Mouse (Mus musculus) gastrocnemius, postnatal 10 days (tissue): ENCODE results near the gene Akap17b. TPM values are rescaled to one million over a fixed set of nuclear protein-coding genes. Genes with fewer than 3 reads are reported as not detected.
"Not testable (repeated sequence)": the region's sequence is repeated elsewhere in the genome, so short reads cannot be mapped to it uniquely, and the experiment has no call there.

Experiments used
- DNase-seq: peaks from one replicate; pipeline ENCODE4 v3.0.0; 2021; ENCODE audit warnings: mixed read lengths
- long read RNA-seq, 2 experiments: library from polyadenylated mRNA; stranded (forward); transcript quantifications; one replicate each; pipeline ENCODE4 v2.0.0; 2021
- total RNA-seq, 2 experiments: library from RNA; stranded (reverse); gene quantifications; 2 replicates each; pipeline ENCODE4 v1.2.3; 2021

The Akap17b gene
- total RNA-seq = 1 to 10 TPM; 1.7 to 1.8 TPM
- long read RNA-seq, experiment 1 = 0 reads
- long read RNA-seq, experiment 2, partial matches to known transcripts = 0 of 1 reads
- long read RNA-seq, experiment 2, other reads (novel, unspliced or antisense) = 1 of 1 reads

DNA sequence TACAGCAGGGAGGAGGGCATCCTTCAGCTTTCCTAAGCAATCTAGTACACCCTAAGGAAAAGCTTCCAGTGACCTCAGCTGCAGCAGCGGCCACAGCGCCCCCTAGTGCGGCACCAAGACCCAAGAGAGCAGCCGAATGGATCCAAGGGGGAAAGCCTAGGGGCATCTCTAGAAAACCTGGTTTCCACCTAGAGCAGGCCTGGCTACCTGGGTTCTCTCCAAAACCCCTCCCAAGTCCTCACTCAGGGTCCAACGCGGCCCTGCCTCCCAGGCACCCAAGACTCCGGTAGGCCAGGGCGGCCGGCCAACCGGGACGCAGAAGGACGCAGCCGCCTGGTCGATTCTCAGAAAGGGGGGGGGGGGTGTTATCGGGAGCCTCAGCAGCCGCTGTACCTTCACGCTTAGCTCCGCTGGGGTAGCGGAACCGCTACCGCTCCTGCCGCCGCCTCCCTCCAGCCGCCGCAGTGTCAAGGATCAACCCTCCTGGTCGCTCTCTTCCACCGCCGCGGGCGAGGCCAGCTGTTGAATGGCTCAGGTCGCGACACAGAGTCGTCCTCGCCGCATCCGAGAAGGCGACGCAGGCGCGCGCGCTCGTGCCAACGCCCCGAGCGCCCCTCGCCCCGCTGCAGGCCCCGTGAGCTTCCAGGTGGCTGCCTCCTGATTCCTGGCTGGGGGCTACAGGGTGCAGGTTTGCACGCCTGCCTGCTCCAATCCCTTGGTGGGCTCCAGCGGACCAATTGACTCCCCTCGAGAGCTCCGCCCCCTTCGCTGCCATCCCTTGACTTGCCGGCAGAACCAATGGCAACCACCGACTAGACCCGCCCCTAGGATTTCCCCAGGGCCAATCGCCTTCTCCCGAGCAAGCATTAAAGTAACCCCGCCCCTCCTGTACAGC is at the start of gene Akap17b:
TSS of gene Akap17b (minus strand) at position 739 of the 895 bp plus-strand sequence.
- peak; percentile 69 for DNase-seq

DNA sequence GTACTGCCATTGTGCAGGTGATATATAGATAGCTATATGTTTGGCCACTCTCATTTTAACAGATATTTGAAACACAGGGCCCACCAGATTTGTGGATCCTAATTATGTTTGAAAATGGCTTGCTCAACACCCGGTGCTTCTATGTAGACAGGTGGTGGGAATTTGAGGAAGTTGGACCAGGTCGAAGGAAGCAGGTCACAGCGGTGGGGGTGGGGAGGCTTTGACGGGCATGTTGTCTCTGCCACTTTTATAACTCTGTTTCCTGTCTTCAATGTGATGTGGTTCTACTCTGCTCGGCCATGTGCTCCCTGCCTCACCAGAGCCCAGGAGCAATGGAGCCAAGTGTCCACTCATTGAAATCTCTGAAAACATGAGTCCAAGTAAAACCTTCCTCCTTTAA is 46.2 kb upstream of the Akap17b start:
- DNase-seq = no peak

DNA sequence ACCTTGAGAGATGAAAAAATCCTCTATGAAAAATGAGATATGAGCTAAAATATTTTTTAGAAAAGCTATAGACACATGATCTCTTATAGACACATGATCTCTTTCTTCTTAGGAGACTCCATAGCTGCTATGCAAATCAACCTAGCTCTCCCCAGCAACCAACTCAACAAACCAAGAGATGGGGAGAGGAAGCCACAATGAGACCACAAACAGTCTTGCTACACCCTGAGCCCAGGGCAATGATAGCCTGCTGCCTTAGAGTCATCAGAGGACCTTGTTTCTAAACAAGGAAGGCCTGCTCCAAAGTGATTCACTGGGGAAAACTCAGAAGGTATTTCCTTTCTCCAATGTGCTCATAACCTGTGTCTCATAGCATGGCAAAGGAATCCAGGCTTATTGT is 44.5 kb upstream of the Akap17b start:
- no peak for DNase-seq

DNA sequence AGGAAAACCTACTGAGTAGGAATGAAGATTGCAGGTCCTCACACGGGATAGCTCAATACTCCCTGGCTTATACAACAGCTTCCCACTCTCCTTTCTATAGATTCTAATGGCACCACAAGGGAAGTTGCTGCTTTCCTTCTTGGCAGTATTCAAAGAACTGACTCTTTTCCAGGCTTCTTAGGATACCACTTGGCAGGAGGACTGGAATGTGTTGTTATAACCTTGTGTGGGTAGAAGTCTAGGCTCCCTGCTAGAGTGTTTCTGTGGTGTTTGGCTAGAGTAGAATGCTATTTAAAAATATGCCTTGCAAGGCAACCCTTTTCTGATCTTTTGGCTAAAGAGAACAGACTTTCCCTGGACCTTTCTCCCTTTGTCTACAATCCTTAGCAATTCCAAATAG is 31.6 kb upstream of the Akap17b start:
- no peak for DNase-seq

DNA sequence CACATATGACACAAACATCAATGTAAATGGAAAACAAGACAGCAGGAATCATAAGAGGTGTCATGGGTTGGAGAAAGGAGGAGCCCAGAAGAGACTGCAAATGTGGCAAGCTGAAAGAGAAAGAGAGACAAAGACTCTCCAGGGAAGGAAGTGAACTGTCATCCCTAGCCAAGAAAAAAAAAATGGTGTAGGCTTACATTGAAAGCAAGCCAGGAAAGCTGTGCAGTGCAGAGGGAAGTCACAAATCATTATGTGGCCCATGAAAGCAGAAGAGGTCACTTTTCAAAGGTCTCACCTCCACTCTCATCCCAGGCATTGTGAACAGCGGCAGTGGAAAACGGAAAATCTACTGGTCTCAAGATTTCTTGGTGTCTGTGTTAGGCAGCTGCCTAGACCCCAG is 27.5 kb upstream of the Akap17b start:
- no peak for DNase-seq

DNA sequence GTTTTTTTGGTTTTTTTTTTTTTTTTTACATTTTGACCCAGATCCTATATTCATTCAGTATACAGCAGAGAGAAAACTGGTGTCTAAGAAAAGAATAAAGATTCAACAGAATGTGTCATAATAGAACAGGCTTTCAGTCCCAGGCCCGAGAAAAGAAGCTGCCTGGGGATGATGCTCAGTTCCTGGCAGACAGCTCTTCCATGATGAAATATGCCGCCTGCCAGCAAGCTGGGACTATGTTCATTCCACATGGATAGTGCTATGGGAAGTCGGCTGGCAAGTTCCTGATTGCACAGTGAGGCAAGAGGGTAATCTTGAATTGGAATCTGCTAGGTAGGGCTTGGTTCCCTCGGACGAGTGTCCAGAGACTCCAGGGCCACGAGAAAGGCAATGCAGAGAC is 5.1 kb downstream of the Akap17b start:
- DNase-seq = no peak

DNA sequence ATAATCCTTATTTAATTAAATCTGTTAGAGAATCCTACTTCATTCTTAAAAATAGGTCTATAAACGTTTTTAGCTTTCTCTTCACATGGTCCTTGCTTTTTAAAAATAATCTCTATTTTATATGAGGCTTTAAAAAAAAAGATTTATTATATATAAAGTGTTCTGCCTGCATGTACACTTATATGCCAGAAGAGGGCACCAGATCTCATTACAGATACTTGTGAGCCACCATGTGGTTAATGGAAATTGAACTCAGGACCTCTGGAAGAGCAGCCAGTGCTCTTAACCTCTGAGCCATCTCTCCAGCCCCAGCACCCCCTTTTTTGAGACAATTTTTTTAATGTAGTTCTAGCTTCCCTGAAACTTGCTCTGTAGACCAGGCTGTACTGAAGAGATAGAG is 14.4 kb downstream of the Akap17b start:
- no peak for DNase-seq

DNA sequence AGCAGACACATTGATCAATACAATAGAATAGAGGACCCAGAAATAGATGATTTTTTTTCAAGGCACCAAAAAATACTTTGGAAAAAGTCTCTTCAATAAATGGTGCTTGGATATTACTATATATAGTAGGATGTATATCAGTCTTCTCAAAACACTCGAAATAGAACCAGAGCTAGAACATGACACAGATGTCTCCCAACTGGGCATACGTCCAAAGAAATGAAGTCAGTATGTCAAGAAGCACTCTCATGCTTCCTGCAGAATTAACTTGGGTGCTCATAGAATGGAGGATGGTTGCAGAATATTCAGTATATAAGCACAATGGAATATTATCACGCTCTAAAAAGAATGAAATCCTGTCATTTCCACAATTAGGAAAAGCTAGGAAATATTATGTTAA is 17.1 kb downstream of the Akap17b start:
- DNase-seq = no peak

DNA sequence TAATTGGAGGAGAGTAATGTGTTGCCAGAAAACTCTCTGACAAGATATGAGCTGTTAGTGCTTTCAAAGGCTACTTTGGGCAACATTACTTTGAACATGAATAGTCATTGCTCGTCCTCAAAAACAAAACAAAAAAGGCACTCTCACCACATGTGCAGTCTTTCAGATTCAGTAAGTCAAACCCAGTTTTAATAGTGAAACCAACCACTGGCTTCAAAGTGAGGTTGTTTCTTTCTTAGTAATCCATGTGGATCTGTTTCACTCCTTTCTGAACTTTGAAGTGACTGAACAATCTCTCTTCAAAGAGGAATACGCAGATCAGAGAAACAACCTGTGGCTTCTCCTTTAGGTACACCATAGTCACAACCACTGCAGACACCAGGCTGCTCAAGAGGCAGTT is 36.1 kb downstream of the Akap17b start:
- DNase-seq = no peak

DNA sequence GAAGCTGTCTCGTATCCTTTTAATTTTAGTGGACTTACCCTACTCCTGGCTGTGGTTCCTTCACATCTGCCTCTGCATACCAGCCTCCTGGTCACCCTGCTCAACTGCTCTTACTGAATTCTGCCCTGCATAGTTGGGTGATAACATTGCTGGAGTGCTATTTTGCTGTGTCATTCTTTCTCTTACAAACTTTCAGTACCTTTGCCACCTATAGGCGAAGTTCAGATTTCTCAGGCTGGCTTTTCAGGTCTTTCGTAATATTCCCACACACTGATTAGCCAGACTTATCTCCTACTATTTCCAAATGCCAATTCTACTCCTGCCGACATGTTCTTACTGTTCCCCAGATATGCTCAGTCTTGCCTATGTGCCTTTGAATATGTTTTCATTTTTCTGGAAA is 41.2 kb downstream of the Akap17b start:
- DNase-seq = no peak

DNA sequence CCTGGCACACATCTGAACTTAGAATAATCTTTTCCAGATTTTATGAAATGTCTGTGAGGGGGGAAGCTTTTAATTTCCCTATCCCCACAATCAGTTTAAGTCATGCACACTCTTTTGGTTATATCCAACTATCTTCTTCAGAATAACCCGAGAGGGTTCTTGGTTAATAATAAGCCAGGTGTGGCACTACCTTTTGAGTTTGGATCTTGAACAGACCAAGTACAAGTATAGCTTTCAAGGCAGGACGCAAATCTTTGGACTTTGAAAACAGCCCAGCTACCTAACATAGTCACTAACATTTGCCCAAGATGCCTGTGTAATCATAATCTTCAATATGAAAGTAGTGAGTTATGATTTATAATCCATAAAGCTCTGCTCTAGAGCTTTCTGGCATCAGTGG is 42.3 kb downstream of the Akap17b start:
- DNase-seq = no peak

DNA sequence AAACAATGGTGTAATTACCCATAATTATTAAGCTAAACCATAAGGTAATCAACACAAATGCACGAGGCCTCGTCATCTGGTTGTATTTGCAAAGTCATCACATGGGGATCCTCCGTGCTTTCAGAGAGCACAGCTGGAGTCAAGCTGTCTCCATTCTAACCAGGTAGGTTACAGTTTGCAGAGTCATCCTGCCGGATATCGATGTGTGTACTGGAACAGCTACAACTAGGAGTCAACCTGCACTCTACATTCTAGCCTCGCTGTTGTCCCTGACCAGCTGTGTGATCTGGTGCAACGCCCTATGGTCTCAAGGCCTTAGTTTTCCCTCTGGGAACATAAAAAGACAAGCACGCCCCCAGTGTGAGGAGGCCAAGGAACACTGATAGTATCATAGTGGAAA is 45.1 kb downstream of the Akap17b start:
- DNase-seq = no peak

DNA sequence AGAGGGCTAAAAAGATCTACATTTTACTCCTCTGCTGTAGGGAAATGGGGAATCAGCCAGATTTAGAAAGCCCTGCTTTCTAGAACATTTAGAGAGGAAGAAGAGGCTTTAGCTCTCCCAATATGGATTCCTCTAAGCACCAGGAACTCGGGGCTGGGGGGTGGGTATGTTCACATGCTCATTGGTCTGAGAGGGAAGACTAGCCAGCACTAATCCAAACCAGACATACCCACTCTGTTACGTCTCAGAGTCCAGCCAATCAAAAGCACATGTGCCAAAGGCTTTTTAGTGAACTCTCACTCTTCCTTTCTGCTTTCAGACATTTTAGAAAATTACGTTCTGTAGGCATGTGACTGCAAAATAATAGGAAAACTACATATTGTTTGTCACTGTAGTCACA is 45.5 kb downstream of the Akap17b start:
- DNase-seq = no peak

DNA sequence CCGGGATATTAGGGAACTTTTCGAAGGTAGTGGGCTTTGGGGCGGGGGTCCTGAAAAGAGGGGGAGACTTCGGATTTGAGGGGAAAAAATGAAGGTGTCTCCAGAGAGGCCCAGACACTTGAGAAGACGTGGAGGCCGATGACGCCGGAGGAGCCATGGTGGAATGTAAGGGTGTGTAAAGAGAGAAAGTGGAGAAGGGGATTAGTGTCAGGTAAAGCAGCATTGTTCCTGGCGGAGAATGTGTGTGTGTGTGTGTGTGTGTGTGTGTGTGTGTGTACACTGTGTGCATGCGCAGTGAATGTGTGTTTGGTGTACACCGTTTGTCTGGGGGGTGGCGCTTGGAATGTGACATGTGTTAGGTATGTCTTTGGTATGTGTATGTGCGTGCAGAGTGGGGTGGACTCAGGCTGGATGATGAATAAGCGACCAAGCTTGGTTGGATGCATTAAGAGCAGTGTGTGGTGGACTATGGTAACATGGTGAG is 46.3 kb downstream of the Akap17b start:
- DNase-seq = peak; percentile 4

DNA sequence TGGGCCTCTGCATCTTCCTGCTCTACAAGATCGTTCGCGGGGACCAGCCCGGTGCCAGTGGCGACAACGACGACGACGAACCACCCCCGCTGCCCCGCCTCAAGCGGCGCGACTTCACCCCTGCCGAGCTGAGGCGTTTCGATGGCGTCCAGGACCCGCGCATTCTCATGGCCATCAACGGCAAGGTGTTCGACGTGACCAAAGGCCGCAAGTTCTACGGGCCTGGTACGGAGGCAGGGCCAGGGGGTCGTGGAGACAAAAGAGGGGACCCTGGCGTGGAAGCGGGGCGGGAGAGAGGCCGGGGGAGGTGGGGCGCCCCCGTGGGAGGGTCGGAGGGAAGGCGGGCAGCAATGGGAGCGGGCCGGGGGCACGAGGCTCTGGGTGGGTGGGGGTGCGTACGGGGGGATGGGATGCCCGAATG is 46.8 kb downstream of the Akap17b start:
- DNase-seq = no peak

DNA sequence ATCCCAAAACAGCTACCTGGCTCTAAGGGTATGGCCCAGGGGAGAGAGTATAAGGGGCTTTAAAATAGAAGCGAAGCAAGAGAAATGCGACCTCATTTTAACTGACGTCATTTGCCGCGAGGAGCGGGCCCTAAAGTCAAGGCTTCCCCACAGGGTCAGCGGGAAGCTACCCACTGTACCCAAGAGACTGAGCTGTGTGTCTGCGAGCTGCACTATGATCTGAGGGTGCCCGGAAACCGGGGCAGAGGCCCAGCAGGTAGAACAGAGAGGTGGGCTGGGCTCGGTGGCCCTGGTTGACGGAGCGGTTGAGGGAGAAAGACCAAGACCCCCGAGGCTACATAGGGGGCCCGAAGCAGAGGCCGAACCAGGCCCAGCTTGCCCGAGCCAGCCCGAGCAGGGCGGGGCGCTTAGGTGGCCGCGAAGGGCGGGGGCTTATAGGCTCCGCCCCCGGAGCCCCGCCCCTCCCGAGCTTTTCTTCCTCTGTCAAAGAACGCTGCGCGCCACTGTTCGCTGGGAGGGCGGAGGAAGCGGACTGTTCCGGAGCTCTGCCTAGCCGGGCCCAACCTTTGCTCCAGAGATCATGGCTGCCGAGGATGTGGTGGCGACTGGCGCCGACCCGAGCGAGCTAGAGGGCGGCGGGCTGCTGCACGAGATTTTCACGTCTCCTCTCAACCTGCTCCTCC is 47.3 kb downstream of the Akap17b start, which contains the start of gene Pgrmc1:
TSS of gene Pgrmc1 (plus strand) at position 500 of the 683 bp plus-strand sequence.
- DNase-seq = peak; percentile 74

DNA sequence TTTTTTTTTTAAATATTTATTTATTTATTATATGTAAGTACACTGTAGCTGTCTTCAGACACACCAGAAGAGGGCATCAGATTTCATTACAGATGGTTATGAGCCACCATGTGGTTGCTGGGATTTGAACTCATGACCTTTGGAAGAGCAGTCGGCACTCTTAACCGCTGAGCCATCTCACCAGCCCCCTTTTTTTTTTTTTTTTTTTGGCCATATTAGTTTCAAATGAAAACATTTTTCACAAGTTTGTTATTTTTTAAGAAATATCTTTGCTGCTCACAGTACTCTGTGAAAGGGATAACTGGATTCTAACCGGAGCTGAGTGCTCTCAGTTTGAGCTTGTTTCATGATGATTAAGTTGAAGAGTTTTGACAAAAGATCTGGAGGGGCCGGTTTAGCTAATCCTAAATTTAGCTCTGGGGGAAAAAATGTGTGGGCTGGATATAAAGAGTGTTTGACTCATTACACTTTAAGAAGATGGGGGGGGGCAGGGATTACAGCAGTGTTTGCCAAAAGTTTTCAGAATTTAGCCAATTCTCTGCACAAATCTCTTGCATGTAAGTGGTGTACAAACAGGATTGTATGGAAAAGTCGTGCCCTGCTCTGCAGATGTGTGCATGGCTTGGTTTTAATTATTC is 48.6 kb downstream of the Akap17b start:
- not testable (repeated sequence) for DNase-seq

DNA sequence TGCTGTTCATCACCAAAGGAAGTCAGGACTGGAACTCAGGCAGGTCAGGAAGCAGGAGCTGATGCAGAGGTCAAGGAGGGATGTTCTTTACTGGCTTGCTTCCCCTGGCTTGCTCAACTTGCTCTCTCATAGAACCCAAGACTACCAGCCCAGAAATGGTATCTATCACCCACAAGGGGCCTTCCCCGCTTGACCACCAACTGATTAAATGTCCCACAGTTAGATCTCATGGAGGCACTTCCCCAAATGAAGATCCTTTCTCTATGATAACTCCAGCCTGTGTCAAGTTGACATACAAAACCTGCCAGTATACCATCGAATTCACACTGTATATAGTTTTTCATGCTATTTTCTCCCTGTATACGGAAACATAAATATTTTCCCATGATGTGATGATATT is 49.9 kb downstream of the Akap17b start:
- no peak for DNase-seq

DNA sequence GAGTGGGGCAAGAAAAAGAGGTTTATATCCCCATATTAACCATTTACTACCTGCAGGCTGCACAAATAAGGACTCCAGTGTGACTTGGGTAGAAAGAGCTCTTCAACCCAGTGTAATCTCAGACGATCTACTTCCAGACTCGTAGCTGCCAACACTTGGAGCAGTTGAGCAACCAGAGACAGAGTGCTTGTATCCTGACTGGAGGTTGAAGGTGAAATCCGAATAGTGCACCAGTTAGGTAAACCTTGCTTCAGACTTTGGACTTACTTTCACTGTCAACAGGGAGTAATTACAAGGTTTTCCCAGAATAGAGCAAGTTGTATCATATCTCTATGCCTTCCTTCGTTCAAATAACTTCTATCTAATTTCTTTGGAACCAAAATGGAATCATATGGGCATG is 53.7 kb downstream of the Akap17b start:
- no peak for DNase-seq

DNA sequence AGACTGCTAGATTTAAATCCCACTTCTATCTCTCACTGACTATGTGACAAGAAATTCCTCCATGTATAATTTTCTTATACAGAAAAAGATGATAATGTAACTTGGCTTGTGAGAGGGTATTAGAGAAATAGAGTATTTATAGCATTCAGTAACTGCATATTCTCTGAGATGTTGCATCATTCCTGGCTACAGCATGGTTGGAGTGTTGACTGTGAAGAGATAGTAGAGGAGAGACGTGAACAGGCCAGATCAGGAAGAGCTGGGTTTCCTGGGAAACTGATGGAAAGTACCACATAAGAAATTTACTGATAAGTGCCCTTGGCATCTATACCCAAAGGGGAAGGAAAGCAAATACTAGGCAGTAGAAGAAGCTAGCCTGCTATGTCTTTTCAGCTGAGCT is 54.1 kb downstream of the Akap17b start:
- no peak for DNase-seq

DNA sequence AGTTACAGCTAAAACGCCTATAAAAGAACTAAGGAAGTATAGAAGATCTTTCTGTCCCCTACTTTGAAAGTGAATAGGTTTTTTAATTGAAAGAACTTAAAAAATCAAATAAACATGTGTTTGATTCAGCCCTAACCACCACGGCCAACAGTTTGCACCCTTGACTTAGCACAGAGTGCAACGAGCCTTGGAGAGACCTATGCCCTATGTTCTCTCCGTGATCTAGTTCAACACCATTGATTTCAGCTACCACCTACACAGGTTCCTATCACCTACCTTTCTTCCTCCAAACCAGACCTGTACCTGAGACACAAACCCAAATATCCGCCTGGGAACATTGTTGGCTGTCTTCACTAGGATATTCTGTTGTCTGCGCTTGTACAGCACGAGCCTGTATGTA is 54.9 kb downstream of the Akap17b start:
- no peak for DNase-seq

DNA sequence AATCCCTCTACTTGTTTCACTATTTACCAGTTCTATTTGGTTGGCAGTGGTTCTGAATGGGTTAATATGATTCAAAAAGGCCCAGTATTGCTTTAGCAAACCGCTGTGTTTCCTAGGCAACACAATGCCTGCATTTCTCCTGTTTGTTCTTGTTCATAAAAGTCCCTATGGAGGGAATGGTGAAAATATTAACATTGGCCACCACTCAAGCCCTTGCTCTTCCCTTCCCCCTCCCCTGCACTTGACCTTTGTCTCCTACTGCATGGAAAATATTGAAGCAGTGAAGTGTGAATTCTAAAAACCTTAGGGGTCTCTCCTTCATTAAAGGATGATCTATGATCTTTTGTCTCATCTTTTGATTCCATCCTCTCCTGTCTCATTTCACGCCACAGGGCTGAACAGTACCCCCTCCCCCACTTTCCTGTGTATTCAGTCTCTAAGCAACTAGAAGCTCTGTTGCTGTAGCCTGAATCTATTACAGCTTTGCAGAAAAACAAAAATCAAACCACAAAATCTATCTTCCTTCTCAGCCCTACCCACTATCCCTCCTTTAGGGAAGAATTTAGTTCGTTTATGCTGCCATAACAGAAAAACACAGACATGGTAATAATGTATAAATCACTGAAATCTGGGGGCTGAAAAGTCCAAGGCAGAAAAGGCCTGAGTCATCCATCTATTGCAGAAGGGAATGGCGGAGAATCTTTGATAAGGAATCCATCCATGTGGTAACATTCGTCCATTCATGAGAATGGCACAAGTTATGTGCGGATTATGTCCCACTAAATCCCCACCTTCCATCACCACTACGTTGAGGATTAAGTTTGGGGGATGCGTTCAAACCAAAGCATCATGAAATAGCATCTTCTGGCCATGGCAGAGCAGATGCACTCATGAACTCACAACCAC is 57.6 kb downstream of the Akap17b start:
- DNase-seq = no peak
